Mouse (Mus musculus): Measurements from ENCODE around the gene Fmr1nb. TPM values are rescaled to one million over a fixed set of nuclear protein-coding genes. Genes with fewer than 3 reads are reported as not detected.
"Not testable (repeated sequence)": the region's sequence is repeated elsewhere in the genome, so short reads cannot be mapped to it uniquely, and the experiment has no call there.

Gene Fmr1nb
- total RNA-seq (2015; ENCODE audit: low replicate concordance) (not detected in 2 replicates), total RNA-seq (2017; ENCODE audit: low replicate concordance) (not detected in 2 replicates)

GRCm38 (mm10) chrX:68761606-68762005, at the start of gene Fmr1nb:
Gene Fmr1nb, plus strand, starts transcription at chrX:68761839.
- ATAC-seq (replicated peaks; ENCODE audit: low FRiP score, poor library complexity, severe bottlenecking), result no peak

DNA sequence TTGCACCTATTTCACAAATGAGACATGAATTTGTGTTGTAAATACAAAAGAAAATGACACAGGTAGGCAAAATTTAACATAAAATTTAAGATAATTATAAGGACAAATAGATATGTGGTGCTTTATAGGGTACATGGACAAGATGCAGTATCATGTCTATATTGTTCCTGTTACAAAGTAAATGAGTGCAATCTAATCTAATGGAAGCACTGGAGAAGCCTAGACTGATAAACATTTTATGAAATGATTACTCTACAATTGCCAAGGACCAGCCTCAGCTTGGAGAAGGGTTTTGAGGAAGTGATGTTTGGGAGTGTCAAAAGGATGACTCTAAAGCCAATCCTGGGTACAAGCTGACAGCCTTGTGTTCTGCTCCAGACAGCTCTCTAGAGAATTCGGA, 24.7 kb upstream of the Fmr1nb start:
- no peak for ATAC-seq (replicated peaks; ENCODE audit: low FRiP score, poor library complexity, severe bottlenecking)

DNA sequence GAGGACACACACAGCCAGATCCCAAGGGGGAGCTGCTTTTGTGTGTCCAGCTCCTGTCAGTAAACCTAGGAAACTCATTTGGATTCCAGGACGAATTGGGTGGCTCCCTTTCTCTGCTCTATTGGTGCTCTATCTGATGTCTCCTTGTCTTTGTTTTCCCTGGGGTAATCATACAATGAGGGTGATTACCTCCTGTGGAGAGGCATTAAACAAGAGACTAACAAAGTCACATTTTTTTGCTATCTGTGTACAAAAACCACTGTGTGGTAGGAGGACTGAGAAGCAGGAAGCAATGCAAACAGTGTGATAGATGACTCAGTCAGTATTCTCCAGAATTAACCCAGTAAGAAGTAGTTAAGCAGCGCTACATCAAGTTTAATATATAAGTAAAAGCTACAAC, 21.6 kb upstream of the Fmr1nb start:
- no peak for ATAC-seq (replicated peaks; ENCODE audit: low FRiP score, poor library complexity, severe bottlenecking)

DNA sequence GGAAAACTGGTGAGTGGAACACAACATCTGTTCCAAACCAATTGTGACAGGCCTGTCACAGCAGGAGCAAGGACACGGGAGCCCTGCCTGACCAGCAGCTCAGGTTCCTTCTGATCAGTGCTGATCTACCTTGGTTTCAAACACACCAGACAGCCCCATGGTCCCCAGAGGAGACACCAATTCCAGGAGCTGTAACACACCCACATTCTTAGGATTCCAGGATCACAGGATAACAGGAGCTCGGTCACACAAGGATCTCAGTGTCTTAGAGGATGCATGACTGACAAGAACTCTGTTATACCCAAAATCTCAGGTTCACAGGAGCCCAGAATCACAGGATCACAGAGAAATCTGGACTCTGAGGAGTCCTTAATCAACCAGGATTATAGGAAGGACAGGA, 58.8 kb downstream of the Fmr1nb start:
- not testable (repeated sequence) for ATAC-seq (replicated peaks; ENCODE audit: low FRiP score, poor library complexity, severe bottlenecking)

DNA sequence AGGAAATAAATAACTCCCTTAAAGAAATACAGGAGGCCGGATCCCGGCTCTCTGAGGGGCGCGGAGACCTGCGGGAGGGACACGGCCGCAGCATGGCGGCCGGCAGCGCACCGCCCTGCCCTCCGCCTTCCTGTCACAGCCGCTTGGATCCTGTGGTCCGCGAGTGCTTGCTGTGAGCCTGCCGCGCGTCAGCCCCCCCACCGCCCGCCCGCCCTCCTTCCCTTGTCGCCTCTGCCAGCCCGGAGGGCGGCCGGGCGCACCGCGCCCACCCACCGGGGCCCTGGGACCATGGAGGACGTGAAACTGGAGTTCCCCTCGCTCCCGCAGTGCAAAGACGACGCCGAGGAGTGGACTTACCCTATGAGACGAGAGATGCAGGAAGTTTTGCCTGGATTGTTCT, 59.4 kb downstream of the Fmr1nb start, which contains the start of gene Gm14698:
Gene Gm14698, plus strand, starts transcription at position 35 of the 400 bp plus-strand sequence.
- peak; percentile 70; the same call in 1 of the 2 replicates for ATAC-seq (replicated peaks; ENCODE audit: low FRiP score, poor library complexity, severe bottlenecking)

- no peak for ATAC-seq (replicated peaks; ENCODE audit: low FRiP score, poor library complexity, severe bottlenecking)
Observed at GRCm38 (mm10) chrX:68839548-68840444, 78.2 kb downstream of the Fmr1nb start.

Other genes starting within 250 kb of the Fmr1nb start
- gene Fmr1, start 83.3 kb upstream of the Fmr1nb start, total RNA-seq (2015; ENCODE audit: low replicate concordance), result 86.9 and 115 TPM in 2 replicates
- gene Fmr1, start 83.3 kb upstream of the Fmr1nb start, total RNA-seq (2017; ENCODE audit: low replicate concordance), result 107 and 147 TPM in 2 replicates
- gene Gm14698, start 59.3 kb downstream of the Fmr1nb start, total RNA-seq (2015; ENCODE audit: low replicate concordance), result 0.72 and 7.1 TPM in 2 replicates
- gene Gm14698, start 59.3 kb downstream of the Fmr1nb start, total RNA-seq (2017; ENCODE audit: low replicate concordance), result 5.4 TPM in 1 of 2 replicates, not detected in the other
- gene Gm6812, start 131.2 kb downstream of the Fmr1nb start, total RNA-seq (2015; ENCODE audit: low replicate concordance), result not detected in 2 replicates
- gene Gm6812, start 131.2 kb downstream of the Fmr1nb start, total RNA-seq (2017; ENCODE audit: low replicate concordance), result not detected in 2 replicates